In the genomic region with DNA sequence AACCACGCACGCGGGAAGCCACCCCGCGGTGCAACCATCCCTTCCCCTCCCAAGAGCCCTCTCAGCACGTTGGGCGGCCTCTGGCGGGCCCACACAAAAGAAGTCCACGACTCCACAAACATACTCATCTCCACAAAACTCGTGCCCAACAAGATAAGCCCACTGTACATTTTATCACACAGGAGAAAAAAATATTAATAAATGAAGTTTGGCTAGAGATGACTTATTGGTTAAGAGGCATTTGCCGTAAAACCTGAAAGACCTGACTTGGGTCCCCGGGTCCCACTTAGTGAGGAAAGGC, we compare ENCODE assay signal across 10 mouse cellular contexts. TPM values are rescaled to one million over a fixed set of nuclear protein-coding genes. Genes with fewer than 3 reads are reported as not detected.
DNase-seq lines count a peak whose midpoint lies in the region; ATAC-seq lines count a peak whose summit lies in the region.
"Had no signal": no experiment of that assay in that cellular context is flagged by ENCODE, and none has a peak within 500 bp of the region (broad histone marks: within the 10 kb centered on the region; RNA-seq: fewer than 3 reads in every experiment).

No protein-coding gene starts in this region.

- under 1% methylated on average over 12 of the region's 12 CpGs for whole genome bisulfite sequencing in liver, embryonic 11.5 days
- 1% methylated on average over 12 of the region's 12 CpGs for WGBS in embryonic facial prominence, embryonic 14.5 days
- WGBS in limb, embryonic 10.5 days, result 1% methylated on average over 12 of the region's 12 CpGs
- WGBS in neural tube, embryonic 13.5 days, result 2% methylated on average over 12 of the region's 12 CpGs

- no peak for ATAC-seq in liver, embryonic 11.5 days (replicated peaks; ENCODE audit: low FRiP score)
- no peak for ATAC-seq in embryonic facial prominence, embryonic 14.5 days (ENCODE audit: low read depth)
- ATAC-seq in neural tube, embryonic 13.5 days (ENCODE audit: low read depth), result no peak

- H3K4me1 ChIP-seq in liver, embryonic 11.5 days (replicated peaks; ENCODE audit: control insufficient read depth, insufficient read depth, low read length), result peaks cover 17% of the 10 kb centered on the region
- peaks cover 3% of the 10 kb centered on the region; the same call in 1 of the 2 replicates for H3K4me1 ChIP-seq in embryonic facial prominence, embryonic 14.5 days (ENCODE audit: control insufficient read depth, insufficient read depth, low read length)
- H3K4me1 ChIP-seq in limb, embryonic 10.5 days, result peaks cover 61% of the 10 kb centered on the region
- H3K4me1 ChIP-seq in neural tube, embryonic 13.5 days (replicated peaks), result peaks cover 49% of the 10 kb centered on the region

- peak overlapping the region; percentile 67 for H3K4me3 ChIP-seq in liver, embryonic 11.5 days (ENCODE audit: low read depth, low read length)
- H3K4me3 ChIP-seq in embryonic facial prominence, embryonic 14.5 days (ENCODE audit: low read depth, low read length), result peak overlapping the region; percentile 25
- peak overlapping the region; percentile 96 for H3K4me3 ChIP-seq in limb, embryonic 10.5 days
- H3K4me3 ChIP-seq in neural tube, embryonic 13.5 days, result peak overlapping the region; percentile 55

- H3K9me3 ChIP-seq in liver, embryonic 11.5 days (ENCODE audit: control insufficient read depth, low read length), result no peaks in the 10 kb centered on the region
- H3K9me3 ChIP-seq in embryonic facial prominence, embryonic 14.5 days (ENCODE audit: control insufficient read depth, low read length), result no peaks in the 10 kb centered on the region
- H3K9me3 ChIP-seq in limb, embryonic 10.5 days (replicated peaks), result no peaks in the 10 kb centered on the region
- H3K9me3 ChIP-seq in neural tube, embryonic 13.5 days, result no peaks in the 10 kb centered on the region

- H3K27me3 ChIP-seq in liver, embryonic 11.5 days (replicated peaks; ENCODE audit: control insufficient read depth, insufficient read depth, low read length), result peaks cover 60% of the 10 kb centered on the region
- H3K27me3 ChIP-seq in embryonic facial prominence, embryonic 14.5 days (replicated peaks; ENCODE audit: control insufficient read depth, insufficient read depth, low read length), result peaks cover 64% of the 10 kb centered on the region
- H3K27me3 ChIP-seq in limb, embryonic 10.5 days (ENCODE audit: low read depth, poor library complexity, severe bottlenecking), result no peaks in the 10 kb centered on the region
- H3K27me3 ChIP-seq in neural tube, embryonic 13.5 days, result peaks cover 59% of the 10 kb centered on the region

- H3K9ac ChIP-seq in liver, embryonic 11.5 days (ENCODE audit: low read depth, low read length), result peak overlapping the region; percentile 70
- H3K9ac ChIP-seq in embryonic facial prominence, embryonic 14.5 days (ENCODE audit: low read depth, low read length), result no peak overlapping the region
- peak overlapping the region; percentile 35; the same call in 1 of the 2 replicates for H3K9ac ChIP-seq in neural tube, embryonic 13.5 days

- H3K36me3 ChIP-seq in liver, embryonic 11.5 days (ENCODE audit: control insufficient read depth, insufficient read depth, low read length), result no peaks in the 10 kb centered on the region
- H3K36me3 ChIP-seq in embryonic facial prominence, embryonic 14.5 days (ENCODE audit: control insufficient read depth, insufficient read depth, low read length), result no peaks in the 10 kb centered on the region
- no peaks in the 10 kb centered on the region; the same call in 1 of the 2 replicates for H3K36me3 ChIP-seq in limb, embryonic 10.5 days
- H3K36me3 ChIP-seq in neural tube, embryonic 13.5 days, result no peaks in the 10 kb centered on the region

- H3K4me2 ChIP-seq in liver, embryonic 11.5 days, result peak overlapping the region; percentile 76
- peak overlapping the region; percentile 95 for H3K4me2 ChIP-seq in embryonic facial prominence, embryonic 14.5 days (ENCODE audit: low read depth, low read length)
- H3K4me2 ChIP-seq in neural tube, embryonic 13.5 days, result peak overlapping the region; percentile 80

- no peak overlapping the region for H3K27ac ChIP-seq in liver, embryonic 11.5 days (ENCODE audit: low read depth, low read length)
- no peak overlapping the region for H3K27ac ChIP-seq in embryonic facial prominence, embryonic 14.5 days (replicated peaks; ENCODE audit: low read depth, low read length)
- peak overlapping the region; percentile 100 for H3K27ac ChIP-seq in limb, embryonic 10.5 days
- H3K27ac ChIP-seq in neural tube, embryonic 13.5 days (replicated peaks), result no peak overlapping the region
- H3K27ac ChIP-seq: macrophage had no signal

- no peak for DNase-seq in liver, embryonic 11.5 days (ENCODE audit: low spot score)
- no peak for DNase-seq in liver
- DNase-seq in embryonic facial prominence, embryonic 14.5 days (ENCODE audit: low spot score), result no peak
- DNase-seq in limb, embryonic 10.5 days (ENCODE audit: low spot score), result peak; percentile 60
- DNase-seq in cerebellum, adult 9-11 months, result no peak
- no peak for DNase-seq in gastrocnemius, postnatal 10 days
- DNase-seq in urinary bladder, postnatal 10 days (ENCODE audit: low spot score), result no peak
- DNase-seq: right cerebral cortex, postnatal 14 days had no signal

RNA-seq across cellular contexts. Expression of a gene that starts 2.5 kb away (rescaled TPM):
- 2.6 and 3.1 TPM in 2 replicates for polyA plus RNA-seq in liver, embryonic 11.5 days (2014; fragmentation: Nextera tagmentation; extraction: Ambion mirVana)
- polyA plus RNA-seq in embryonic facial prominence, embryonic 14.5 days (2014; fragmentation: Nextera tagmentation; extraction: Ambion mirVana), result 0.06 and 0.13 TPM in 2 replicates
- 6.2 and 11.5 TPM in 2 replicates for polyA plus RNA-seq in limb, embryonic 10.5 days (2016; fragmentation: Nextera tagmentation; extraction: Ambion mirVana)
- 0.32 and 0.55 TPM in 2 replicates for polyA plus RNA-seq in neural tube, embryonic 13.5 days (2015; fragmentation: Nextera tagmentation; extraction: Ambion mirVana)
- under 1 TPM in 1 of 2 experiments, not detected in 1; 0.02 TPM for total RNA-seq in gastrocnemius, postnatal 10 days (2021)
- polyA plus RNA-seq: macrophage had no signal

RNA-seq across cellular contexts. Expression of a gene that starts 46.1 kb away (rescaled TPM):
- polyA plus RNA-seq in liver, embryonic 11.5 days (2014; fragmentation: Nextera tagmentation; extraction: Ambion mirVana), result 0.30 TPM in 1 of 2 replicates, not detected in the other
- polyA plus RNA-seq in embryonic facial prominence, embryonic 14.5 days (2014; fragmentation: Nextera tagmentation; extraction: Ambion mirVana), result 1.3 and 1.4 TPM in 2 replicates
- polyA plus RNA-seq in limb, embryonic 10.5 days (2016; fragmentation: Nextera tagmentation; extraction: Ambion mirVana), result 1.5 and 1.6 TPM in 2 replicates
- 0.44 TPM in 1 of 2 replicates, not detected in the other for polyA plus RNA-seq in neural tube, embryonic 13.5 days (2015; fragmentation: Nextera tagmentation; extraction: Ambion mirVana)
- total RNA-seq in gastrocnemius, postnatal 10 days (2021), result not detected
- polyA plus RNA-seq: macrophage had no signal

RNA-seq across cellular contexts. Expression of a gene that starts 56.9 kb away (rescaled TPM):
- polyA plus RNA-seq in liver, embryonic 11.5 days (2014; fragmentation: Nextera tagmentation; extraction: Ambion mirVana), result not detected in 2 replicates
- 0.75 and 1.1 TPM in 2 replicates for polyA plus RNA-seq in embryonic facial prominence, embryonic 14.5 days (2014; fragmentation: Nextera tagmentation; extraction: Ambion mirVana)
- 0.06 TPM in 1 of 2 replicates, not detected in the other for polyA plus RNA-seq in limb, embryonic 10.5 days (2016; fragmentation: Nextera tagmentation; extraction: Ambion mirVana)
- not detected in 2 replicates for polyA plus RNA-seq in neural tube, embryonic 13.5 days (2015; fragmentation: Nextera tagmentation; extraction: Ambion mirVana)
- not detected for total RNA-seq in gastrocnemius, postnatal 10 days (2021)
- polyA plus RNA-seq: macrophage had no signal

Comparison
In these comparisons a context has a peak if more than half of its experiments do, and no peak if none do; other contexts are left out.
1. H3K4me3 ChIP-seq: peak in every context shown above with its lines; median percentile 96 in limb, embryonic 10.5 days; 67 in liver, embryonic 11.5 days; 55 in neural tube, embryonic 13.5 days; 25 in embryonic facial prominence, embryonic 14.5 days.